Mouse (Mus musculus) cerebellum, postnatal 25 days (tissue): ENCODE measurements around the gene Brip1.
"Not testable (repeated sequence)": the region's sequence is repeated elsewhere in the genome, so short reads cannot be mapped to it uniquely, and the experiment has no call there.

Source experiments
- DNase-seq, 2 experiments: peaks; one replicate each; pipeline ENCODE4 v3.0.0; 2021; ENCODE audit warnings: mixed read lengths in 2 of 2

Brip1 gene

DNA sequence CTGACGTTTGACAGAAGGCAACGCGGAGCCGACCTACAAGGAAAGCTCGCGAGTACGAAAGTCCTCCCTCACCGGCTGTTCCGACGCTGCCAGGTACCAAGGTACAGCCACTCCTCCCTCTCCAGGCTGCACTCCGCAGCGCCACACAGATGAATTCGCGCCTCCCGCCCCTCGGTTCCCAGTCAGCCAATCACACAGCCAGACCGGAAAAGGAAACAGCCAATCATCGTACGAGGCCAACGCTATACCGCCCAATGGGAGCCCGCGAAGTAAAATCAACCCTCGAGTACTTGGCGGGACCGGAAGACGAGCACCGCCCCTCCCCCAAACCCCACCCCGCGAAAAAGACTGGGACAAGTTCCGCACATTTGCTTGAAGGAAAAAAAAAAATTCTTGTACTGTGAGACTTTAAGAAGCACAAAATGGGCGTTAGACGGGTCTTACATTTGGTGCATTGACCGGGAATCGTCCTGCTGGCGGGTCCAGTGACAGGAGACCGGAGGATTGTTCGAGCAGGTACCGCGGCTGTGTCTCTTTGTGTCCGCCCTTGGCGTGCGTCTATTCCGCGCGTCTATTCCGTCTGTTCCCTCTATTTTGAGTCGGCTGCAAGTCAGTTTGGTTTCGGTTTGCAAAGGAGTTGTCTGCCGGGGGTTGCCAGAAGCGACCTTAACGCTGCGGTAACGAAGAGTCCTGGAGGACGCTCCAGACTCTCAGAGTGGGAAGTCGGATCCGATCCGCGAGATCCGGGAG is at the start of gene Brip1:
TSS of gene Brip1 (minus strand) at position 157 of the 750 bp plus-strand sequence.
- DNase-seq = peak; percentile 92 to 93

DNA sequence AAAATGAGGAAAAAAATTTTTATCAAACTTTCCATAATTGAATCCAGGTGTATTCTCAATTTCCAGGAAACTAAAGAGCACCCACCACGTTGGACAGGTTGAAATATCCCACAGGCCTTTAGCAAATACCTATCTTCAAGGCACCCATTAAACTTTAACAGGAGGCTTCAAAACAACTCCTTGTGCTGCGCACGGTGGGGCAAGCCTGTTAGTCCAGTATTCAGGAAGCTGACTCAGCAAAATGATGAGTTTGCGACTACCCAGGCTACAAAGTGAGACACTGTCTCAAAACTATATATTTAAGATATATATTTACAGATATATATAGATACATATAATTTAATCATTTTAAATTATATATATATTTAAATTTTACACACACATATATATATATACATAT is 31.5 kb upstream of the Brip1 start:
- DNase-seq = no peak

DNA sequence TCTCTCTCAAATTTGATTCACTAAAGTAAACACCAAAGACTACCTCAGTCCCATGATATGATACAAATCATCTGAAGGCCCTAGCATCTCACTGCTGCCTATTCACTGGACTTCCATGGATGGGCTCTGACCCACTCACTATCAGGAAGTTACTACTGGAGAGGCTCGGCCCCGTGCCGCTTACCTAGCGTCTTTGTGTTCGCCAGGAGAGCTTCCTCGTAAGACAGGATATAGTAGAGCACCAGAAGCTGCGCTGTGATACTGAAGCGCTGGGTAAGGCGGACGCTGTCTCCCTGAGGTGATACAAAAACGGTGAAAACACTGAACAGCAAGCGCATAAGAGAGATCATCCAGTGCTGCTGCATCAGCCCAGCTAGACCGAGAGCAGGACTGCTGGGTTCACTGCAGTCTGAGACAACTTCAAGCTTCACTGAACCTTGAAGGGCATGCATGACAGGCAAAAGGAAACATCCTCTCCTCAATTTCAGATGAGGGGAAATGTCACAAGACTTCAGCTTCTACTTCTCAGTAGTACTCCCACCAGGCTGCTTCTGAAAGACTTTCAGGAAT is 30.9 kb upstream of the Brip1 start:
- no peak for DNase-seq

DNA sequence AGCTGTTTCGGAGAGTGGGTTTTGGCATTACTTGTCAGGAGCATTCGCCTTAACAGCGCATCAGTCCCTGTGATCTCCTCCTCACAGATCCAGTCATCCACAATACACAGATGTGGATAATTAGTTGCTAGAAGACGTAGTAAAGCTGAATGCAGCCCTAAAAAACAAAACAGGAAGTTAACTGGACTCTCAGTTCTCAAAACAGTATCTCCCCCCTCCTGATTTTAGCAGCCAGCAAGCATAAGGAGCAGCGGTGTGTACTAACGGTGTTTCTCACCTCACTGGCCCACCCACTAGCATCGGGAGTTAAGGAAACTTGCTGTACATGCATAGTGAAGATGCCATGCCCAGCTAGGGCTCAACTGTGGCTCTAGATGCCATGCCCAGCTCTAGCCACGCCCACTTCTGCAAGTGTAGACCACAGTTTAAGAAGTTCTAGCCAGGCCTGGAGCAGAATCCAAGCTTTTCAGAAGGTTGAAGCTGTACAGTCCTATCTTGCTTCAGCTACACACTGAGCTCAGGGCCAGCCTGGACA is 25.7 kb upstream of the Brip1 start:
- DNase-seq = no peak

DNA sequence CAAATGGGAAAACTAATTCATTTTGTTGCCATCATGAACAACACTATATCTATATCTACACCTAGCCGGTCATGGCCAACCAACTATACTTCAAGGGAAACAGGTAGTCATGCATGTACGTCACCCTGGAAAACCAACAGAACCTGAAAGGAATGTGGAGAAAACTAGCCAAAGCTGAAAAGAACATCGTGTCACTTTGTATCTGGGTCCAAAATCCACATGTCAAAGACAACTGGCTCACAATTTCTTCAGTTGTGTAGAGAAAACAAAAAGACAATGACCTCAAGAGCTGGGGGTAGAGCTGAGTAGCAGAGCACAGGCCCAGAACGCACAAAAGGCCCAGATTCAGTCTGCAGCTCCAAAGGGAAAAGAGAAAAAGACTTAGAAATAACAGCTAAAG is 24.8 kb upstream of the Brip1 start:
- DNase-seq = no peak

DNA sequence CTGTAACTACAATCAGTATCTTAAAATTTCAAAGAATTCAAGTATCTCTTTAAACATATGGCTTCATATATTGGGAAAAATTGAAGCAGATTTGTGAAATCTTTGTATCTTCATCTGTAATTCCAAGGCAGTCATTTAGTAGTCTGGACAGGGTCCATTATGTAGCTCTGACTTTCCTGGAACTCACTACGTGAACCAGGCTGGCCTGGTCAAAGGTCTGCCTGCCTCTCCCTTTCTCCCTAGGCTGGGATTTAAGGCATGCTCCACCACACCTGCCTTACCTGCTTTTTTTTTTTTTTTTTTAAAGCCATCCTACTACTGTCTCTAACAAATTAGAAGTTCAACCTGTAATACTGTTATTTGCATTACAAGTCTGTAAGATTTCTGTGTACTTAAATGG is 10.8 kb upstream of the Brip1 start:
- no peak for DNase-seq

DNA sequence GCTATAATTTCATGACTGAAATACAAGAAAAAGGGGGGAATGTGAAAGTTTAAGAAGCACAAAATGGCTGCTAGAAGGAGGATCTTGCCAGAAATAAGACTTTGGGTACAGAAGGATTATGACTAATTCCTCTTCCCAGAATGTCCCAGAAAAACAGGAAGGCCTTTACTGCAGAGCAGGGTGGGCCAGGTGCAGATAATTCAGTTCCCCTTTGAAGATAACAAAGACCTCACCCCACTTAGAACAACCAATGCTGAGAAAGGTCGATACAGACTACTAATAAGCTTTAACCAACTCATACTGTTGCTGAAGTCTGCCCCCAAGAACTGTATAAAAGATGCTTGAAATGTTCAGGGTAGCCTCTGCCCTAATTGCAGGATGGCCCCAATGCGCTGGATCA is 8.1 kb upstream of the Brip1 start:
- no peak for DNase-seq

DNA sequence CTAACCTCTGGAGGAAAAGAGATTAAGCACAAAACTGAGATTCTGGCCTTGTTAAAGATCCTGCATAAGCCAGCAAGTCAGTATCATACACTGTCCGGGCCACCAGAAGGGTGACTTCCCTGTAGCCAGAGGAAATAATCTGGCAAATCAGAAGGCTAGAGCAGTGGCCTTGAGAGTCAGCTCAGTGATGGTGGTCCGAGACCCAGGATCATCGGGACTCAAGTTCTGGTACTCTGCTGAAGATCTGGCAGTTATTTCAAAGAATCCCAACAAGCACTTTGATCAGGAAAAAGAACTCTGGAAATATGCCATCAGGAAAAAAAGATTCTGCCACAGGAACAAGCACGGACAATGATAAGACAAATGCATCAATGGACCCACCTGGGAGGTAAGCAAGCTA is 4.9 kb upstream of the Brip1 start:
- DNase-seq = no peak

DNA sequence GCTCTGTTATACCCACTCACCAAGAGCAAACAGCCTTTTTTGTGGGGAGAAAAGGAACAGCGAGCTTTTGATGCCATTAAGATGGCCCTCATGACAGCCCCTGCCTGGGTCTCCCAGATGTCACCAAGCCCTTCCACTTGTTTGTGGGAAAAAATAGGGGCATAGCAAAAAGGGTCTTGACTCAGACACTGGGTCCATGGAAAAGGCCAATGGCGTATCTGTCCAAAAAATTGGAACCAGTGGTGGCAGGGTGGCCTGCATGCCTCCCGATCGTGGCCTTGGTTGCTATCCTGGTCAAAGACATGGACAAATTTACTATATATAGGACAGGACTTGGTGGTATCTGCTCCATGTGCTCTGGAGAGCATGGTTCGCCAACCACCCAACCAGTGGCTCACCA is 4.0 kb upstream of the Brip1 start:
- DNase-seq = no peak

DNA sequence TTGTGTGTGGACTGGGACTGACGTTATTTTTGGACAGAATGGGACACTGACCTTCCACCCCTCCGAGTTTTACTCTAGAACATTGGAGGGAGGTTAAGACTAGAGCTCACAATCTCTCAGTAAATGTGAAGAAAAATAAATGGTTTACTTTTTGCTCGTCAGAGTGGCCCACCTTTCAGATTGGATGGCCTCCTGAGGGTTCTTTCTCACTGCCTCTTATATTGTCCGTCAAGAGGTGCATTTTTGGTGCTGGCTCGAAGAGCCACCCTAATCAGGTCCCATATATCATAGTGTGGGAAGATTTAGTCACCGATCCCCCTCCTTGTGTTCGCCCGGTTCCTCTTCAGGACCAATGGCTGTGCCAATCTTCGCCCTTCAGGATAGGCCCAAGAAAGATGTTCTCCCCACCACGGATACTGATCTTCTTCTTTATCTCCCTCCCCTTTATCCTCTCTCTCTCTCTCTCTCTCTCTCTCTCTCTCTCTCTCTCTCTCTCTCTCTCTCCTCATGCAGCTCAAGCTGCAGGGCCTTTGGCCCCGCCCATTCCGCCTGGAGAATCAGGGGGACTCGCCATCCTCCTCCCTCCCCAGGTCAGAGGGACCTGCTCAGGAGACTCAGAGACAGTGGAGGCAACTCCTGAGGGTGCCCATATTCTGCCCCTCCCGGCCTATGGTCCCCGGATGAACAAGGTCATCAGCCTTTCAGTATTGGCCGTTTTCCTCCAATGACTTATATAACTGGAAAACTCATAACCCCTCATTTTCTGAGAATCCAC is 1.1 kb upstream of the Brip1 start:
- DNase-seq = peak; percentile 14 to 40

DNA sequence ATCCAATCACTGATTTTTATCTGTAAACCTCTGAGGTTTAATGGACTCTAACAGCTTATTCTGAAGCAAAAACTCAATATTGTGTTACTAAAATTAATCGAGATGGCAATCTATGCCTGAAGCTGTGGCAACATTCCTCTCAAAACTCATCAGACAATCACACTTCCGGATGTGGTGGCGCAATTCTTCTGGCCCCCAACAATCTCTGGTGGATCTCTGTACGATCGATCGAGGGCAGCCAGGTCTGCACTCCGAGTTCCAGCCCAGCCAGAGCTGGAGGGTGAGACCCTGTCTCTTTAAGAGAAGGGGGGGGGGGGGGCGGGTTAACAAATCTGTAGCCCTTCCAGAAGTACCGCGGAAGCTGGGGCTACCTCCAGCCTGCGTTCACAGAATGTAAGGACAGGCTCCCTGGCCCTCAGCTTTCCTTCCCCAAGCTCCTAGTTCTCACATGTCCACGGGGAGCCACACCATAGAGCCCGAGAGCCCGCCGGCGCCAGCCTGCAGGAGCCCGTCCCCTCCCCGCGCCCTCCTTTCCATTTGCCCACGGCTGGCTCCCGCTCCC is 452 bp downstream of the Brip1 start:
- DNase-seq = no peak

DNA sequence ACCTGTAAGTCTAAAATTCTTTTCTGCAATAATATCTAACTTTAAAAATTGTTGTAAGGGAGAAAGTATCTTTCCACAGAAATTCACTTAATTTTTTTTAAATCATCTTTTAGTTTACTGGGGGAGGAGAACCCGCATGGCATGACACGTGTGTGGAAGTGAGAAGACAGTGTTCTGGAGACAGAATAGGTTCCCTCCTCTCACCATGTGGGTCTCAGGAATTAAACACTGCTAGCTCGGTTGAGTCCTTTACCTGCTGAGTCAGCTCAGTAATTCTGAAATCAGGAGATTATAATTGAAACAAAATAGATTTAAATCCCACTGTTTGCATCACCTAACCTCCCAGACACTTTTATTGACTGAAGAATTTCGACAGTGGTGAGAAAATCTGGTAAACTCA is 1.3 kb downstream of the Brip1 start:
- no peak for DNase-seq

DNA sequence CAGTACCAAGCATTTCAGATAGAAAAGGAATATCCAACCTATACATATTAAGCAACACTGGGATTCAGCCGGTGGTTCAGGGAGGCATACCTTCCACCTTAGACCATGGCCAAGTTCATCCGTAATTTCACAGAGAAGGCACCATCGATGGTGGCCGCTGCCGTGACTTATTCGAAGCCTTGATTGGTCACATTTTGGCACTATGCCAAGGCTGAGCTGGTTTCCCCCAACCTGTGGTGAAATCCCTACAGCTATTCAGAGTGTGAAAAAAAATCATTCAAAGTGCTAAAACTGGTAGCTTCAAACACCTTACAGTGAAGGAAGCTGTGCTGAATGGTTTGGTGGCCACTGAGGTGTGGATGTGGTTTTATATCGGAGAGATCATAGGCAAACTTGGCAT is 15.8 kb downstream of the Brip1 start:
- DNase-seq = not testable (repeated sequence)

DNA sequence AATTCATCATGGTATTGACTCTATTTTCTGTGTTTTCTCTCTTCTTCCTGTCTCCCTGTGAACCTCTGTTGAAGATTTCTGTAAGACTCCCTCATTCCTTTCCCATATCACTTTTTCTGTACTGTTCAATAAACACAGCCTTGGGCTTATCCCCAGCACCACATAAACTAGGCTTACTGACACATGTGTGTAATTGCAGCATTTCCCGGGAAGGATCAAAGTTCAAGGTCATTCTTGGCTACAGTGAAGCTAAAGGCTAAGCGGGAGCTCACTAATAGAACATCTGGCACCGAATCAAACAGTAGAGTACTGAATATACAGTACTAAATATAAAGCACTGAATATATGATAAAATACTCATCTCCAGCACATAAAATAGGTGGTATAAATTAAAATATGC is 25.2 kb downstream of the Brip1 start:
- no peak for DNase-seq

DNA sequence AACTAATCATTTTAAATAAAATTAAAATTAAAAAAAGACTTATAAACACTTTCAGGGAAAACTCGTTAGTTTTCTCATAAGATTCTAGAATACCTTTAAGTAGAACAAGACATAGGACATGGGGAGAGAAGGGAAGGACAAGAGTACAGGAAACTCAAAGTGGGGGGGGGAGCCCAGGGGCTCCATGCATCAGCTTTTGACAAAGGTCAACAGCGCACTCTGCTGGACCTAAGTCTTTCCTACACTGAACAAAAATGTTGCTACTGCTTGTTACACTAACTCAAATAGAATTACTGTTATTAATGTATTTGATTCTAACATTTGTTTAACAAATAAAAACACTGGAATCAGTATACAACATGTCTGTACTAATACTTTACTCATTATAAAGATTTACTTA is 26.8 kb downstream of the Brip1 start:
- DNase-seq = peak; percentile 30 to 61

DNA sequence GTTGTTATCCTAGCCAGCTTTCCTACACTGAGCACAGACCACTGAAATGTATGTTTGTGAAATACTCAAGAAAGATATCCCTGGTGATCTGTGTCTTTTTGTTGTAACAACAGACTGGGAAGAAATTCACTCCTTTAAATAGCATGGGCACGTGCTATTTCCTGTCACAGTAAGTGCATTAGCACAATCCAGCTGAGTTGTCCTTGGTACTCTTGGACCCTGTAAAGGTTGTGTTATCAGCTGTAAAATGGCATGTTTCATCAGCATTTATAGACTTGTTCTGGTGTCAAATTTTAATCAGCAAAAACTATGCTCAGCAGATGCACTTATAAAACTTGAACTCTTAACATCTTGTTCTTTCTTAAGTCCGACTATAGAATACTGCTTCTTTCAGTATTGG is 30.2 kb downstream of the Brip1 start:
- DNase-seq = no peak

DNA sequence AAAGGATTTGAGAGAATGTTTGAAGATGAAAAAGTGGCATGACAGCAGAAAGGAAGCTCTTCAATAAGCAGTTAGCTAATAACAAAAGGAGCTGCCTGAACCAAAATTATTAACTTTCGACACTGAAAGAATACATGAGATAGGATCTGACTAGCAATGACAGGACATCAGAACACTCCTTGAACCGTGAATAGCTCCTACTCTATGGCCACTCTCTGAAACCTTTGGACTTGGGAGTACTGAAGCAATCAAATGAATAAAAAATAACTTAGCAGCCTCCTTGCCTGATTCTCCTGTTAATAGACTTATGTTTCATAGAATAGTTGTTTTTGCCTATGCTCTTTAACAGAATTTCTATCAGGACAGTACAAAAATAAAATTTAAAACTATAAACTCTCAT is 40.7 kb downstream of the Brip1 start:
- no peak for DNase-seq

DNA sequence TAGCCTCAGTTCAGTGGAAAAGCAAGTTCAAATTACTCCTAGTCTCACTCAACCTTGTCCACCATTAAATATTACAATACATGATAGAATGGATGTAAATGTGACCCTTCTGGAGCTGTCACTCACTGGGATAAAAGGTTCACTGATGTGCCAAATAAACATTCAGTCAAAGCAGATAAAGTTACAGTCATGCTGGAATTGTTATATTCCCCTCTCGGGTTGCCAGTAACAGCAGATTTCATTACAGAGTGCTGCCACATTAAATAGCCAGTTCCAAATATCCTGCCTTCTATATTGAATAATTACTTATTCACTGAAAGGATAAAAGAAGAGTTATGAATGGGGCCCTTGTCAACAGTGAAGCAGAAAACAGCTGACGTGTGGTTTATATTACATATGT is 42.0 kb downstream of the Brip1 start:
- DNase-seq = no peak

DNA sequence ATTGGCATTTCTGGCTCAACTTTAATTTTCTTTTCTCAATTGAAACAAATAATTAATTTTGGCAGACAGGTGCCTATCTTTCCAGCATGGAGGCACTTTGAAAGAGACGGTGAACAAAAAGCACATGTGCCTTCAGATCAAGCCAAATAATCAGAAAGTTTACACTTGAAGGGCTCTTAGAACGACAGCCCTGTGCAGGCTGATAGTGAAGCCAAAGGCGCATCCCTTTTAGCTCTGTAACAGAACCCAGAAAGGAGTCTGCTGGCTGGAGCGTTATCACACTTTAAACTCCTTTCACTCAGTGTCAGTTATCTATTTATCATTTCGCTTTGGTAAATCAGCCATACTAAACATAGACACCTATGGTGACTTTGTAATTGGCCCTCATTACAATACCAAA is 45.4 kb downstream of the Brip1 start:
- DNase-seq = no peak

DNA sequence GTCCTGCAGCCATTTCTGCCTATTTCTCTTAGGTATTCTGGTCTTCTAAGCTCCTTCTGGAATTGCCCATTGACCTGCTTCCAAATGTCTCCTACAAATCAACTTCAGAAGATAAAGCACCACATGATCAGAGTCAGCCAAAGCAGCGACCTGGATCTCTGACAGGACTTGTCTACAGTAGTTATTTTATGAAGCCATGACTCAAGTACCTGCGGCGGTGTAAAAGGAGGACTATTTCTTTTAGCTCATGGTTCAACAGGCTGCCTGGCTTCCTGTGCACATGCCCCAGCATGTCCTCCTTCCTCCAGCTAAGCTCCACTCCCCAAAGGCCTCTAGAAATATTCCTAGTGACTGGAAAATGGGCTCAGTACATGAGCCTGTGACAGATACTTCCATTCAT is 69.7 kb downstream of the Brip1 start:
- DNase-seq = no peak

DNA sequence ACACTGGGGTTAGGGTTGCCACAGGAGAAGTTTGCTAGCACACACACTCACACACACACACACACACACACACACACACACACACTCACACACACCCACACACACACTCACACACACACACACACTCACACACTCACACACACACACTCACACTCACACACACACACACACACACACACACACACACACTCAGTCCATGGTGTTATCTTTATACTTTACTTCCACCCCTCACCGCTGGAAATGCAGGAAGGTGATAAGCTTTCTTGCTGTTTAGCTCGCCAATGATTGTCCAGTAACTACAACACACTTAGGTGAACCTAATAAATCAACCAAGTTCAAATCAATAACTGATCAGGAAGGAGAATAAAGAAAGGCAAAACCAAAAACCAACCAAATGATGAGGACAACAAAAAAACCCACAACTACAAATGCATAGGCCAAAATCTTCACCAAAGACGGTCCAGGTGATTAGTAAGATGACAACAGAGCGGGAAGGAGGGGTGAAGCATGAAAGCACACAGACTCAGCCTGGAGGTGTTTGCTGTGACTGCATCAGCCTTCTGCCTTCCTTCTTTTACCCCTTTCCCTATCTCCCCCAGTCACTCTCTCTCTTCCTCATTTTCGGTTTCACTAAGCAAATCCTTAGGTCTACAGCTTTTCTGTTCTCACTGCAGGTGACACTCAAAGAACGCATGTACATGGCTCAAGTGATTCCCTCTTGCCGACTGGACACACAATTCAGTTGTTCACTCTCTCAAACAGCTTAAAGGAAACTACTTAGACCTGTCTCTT is 83.7 kb downstream of the Brip1 start:
- DNase-seq = no peak

DNA sequence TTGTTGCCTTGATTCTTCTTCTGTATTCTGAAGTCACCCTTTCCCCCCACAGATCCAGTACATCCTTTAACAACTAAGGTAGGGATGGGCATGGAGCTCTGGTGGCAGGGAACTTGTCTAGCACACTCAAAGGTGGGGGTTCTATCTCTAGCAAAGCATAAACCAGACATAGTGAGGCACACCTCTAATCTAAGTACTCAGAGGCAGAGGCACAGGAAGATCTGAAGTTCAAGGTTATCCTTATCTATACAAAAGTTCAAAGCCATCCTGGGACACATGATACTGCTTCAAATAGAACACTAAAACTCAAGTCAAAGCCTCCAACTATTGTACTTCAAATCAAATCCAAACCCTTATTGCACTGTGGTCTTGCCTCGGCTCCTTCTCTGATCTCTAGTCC is 85.0 kb downstream of the Brip1 start:
- DNase-seq = no peak

DNA sequence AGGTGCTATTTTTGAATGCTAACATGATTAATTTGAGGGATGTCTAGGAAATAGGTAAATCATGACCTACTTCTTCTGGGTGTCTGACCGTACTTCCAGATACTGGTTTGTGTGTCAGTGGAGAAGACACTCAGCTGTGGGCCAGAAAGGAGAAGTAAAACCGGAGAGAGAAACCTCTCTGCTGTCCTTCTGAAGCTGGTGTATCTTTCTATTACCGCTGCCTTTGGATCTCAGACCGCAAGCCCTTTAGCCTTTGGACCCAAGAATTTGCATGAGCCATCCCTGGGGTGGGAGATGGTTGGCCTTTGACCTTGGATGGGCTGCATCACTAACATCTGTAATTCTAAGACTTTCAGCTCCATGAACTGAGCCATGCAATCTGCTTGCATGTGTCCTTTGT is 93.7 kb downstream of the Brip1 start:
- DNase-seq = no peak
